Mouse (Mus musculus): ENCODE data around the gene Abcc4. TPM values are rescaled to one million over a fixed set of nuclear protein-coding genes. Genes with fewer than 3 reads are reported as not detected.

Abcc4 gene
- polyA plus RNA-seq, 1 experiment from 2014 or later = 2.2 TPM

- WGBS = 76% methylated on average over 5 of the region's 5 CpGs
- Histone ChIP-seq H3K36me3 (no peaks in the 10 kb centered on the region), H3K4me1 (replicated peaks) (no peaks in the 10 kb centered on the region), H3K9ac (no peak overlapping the region), H3K27me3 (replicated peaks) (no peaks in the 10 kb centered on the region), H3K4me2 (no peak overlapping the region), H3K4me3 (no peak overlapping the region), H3K9me3 (replicated peaks) (no peaks in the 10 kb centered on the region), H3K27ac (ENCODE audit: poor library complexity, severe bottlenecking) (no peak overlapping the region)
- no peak for ATAC-seq (ENCODE audit: insufficient number of reproducible peaks, low FRiP score)
Measured at GRCm38 (mm10) chr14:118725467-118725866, 19.4 kb upstream of the Abcc4 start.

GRCm38 (mm10) chr14:118723920-118724693 lies 18.1 kb upstream of the Abcc4 start:
- Histone ChIP-seq H3K9me3 (replicated peaks) (no peaks in the 10 kb centered on the region), H3K9ac (no peak overlapping the region), H3K4me1 (replicated peaks) (peaks cover 4% of the 10 kb centered on the region; the same call in 1 of the 2 replicates), H3K36me3 (no peaks in the 10 kb centered on the region), H3K27me3 (replicated peaks) (no peaks in the 10 kb centered on the region), H3K27ac (ENCODE audit: poor library complexity, severe bottlenecking) (no peak overlapping the region), H3K4me3 (no peak overlapping the region), H3K4me2 (no peak overlapping the region)
- no peak for ATAC-seq (ENCODE audit: insufficient number of reproducible peaks, low FRiP score)
- WGBS = 77% methylated on average over 11 of the region's 11 CpGs

GRCm38 (mm10) chr14:118719566-118720174 lies 13.7 kb upstream of the Abcc4 start:
- Histone ChIP-seq H3K27me3 (replicated peaks) (0 out of 2 replicates have a peak, but pooled peaks cover 2% of the 10 kb centered on the region), H3K4me1 (replicated peaks) (peaks cover 6% of the 10 kb centered on the region; the same call in 1 of the 2 replicates), H3K36me3 (no peaks in the 10 kb centered on the region), H3K9ac (no peak overlapping the region), H3K4me2 (no peak overlapping the region), H3K27ac (ENCODE audit: poor library complexity, severe bottlenecking) (no peak overlapping the region), H3K9me3 (replicated peaks) (no peaks in the 10 kb centered on the region), H3K4me3 (no peak overlapping the region)
- 59% methylated on average over 10 of the region's 10 CpGs for WGBS
- ATAC-seq (ENCODE audit: insufficient number of reproducible peaks, low FRiP score) = no peak

GRCm38 (mm10) chr14:118718576-118718975 lies 12.6 kb upstream of the Abcc4 start:
- Histone ChIP-seq H3K9ac (no peak overlapping the region), H3K4me1 (replicated peaks) (peaks cover 11% of the 10 kb centered on the region), H3K36me3 (no peaks in the 10 kb centered on the region), H3K27ac (ENCODE audit: poor library complexity, severe bottlenecking) (no peak overlapping the region), H3K4me3 (no peak overlapping the region), H3K27me3 (replicated peaks) (0 out of 2 replicates have a peak, but pooled peaks cover 2% of the 10 kb centered on the region), H3K4me2 (no peak overlapping the region), H3K9me3 (replicated peaks) (no peaks in the 10 kb centered on the region)
- ATAC-seq (ENCODE audit: insufficient number of reproducible peaks, low FRiP score) = no peak
- 47% methylated on average over 7 of the region's 7 CpGs for WGBS

GRCm38 (mm10) chr14:118716372-118717312 lies 10.6 kb upstream of the Abcc4 start:
- no peak overlapping the region for H3K4me3 ChIP-seq
- no peak overlapping the region for H3K4me2 ChIP-seq
- H3K27ac ChIP-seq (ENCODE audit: poor library complexity, severe bottlenecking) = no peak overlapping the region
- 85% methylated on average over 16 of the region's 16 CpGs for WGBS
- H3K4me1 ChIP-seq (replicated peaks) = peaks cover 19% of the 10 kb centered on the region
- ATAC-seq (ENCODE audit: insufficient number of reproducible peaks, low FRiP score) = no peak
- H3K36me3 ChIP-seq = no peaks in the 10 kb centered on the region
- 0 out of 2 replicates have a peak, but pooled peaks cover 6% of the 10 kb centered on the region for H3K27me3 ChIP-seq (replicated peaks)
- H3K9ac ChIP-seq = no peak overlapping the region
- no peaks in the 10 kb centered on the region for H3K9me3 ChIP-seq (replicated peaks)

GRCm38 (mm10) chr14:118714720-118715119 lies 8.7 kb upstream of the Abcc4 start:
- H3K4me3 ChIP-seq = no peak overlapping the region
- H3K4me2 ChIP-seq = no peak overlapping the region
- no peaks in the 10 kb centered on the region for H3K36me3 ChIP-seq
- no peak overlapping the region for H3K27ac ChIP-seq (ENCODE audit: poor library complexity, severe bottlenecking)
- ATAC-seq (ENCODE audit: insufficient number of reproducible peaks, low FRiP score) = no peak
- H3K4me1 ChIP-seq (replicated peaks) = peaks cover 24% of the 10 kb centered on the region
- H3K9me3 ChIP-seq (replicated peaks) = no peaks in the 10 kb centered on the region
- H3K9ac ChIP-seq = no peak overlapping the region
- H3K27me3 ChIP-seq (replicated peaks) = peaks cover 13% of the 10 kb centered on the region; the same call in 1 of the 2 replicates
- WGBS = 85% methylated on average over 6 of the region's 6 CpGs

- H3K4me2 ChIP-seq = no peak overlapping the region
- H3K9me3 ChIP-seq (replicated peaks) = no peaks in the 10 kb centered on the region
- 85% methylated on average over 2 of the region's 2 CpGs for WGBS
- H3K9ac ChIP-seq = no peak overlapping the region
- no peak overlapping the region for H3K4me3 ChIP-seq
- peaks cover 24% of the 10 kb centered on the region for H3K4me1 ChIP-seq (replicated peaks)
- peaks cover 13% of the 10 kb centered on the region; the same call in 1 of the 2 replicates for H3K27me3 ChIP-seq (replicated peaks)
- H3K27ac ChIP-seq (ENCODE audit: poor library complexity, severe bottlenecking) = no peak overlapping the region
- H3K36me3 ChIP-seq = no peaks in the 10 kb centered on the region
- ATAC-seq (ENCODE audit: insufficient number of reproducible peaks, low FRiP score) = no peak
Measured at GRCm38 (mm10) chr14:118714320-118714719, 8.3 kb upstream of the Abcc4 start.

GRCm38 (mm10) chr14:118713869-118714268 lies 7.8 kb upstream of the Abcc4 start:
- peak overlapping the region; percentile 69 for H3K9ac ChIP-seq

GRCm38 (mm10) chr14:118713408-118713807 lies 7.4 kb upstream of the Abcc4 start:
- ATAC-seq (ENCODE audit: insufficient number of reproducible peaks, low FRiP score) = no peak

More at GRCm38 (mm10) chr14:118713869-118714268, 7.8 kb upstream of the Abcc4 start:
- peaks cover 23% of the 10 kb centered on the region for H3K4me1 ChIP-seq (replicated peaks)
- peak overlapping the region; percentile 45 for H3K4me3 ChIP-seq
- H3K36me3 ChIP-seq = no peaks in the 10 kb centered on the region
- H3K9me3 ChIP-seq (replicated peaks) = no peaks in the 10 kb centered on the region
- peak overlapping the region; percentile 89 for H3K4me2 ChIP-seq
- no peak for ATAC-seq (ENCODE audit: insufficient number of reproducible peaks, low FRiP score)
- 9% methylated on average over 8 of the region's 8 CpGs for WGBS
- H3K27ac ChIP-seq (ENCODE audit: poor library complexity, severe bottlenecking) = no peak overlapping the region
- peaks cover 13% of the 10 kb centered on the region; the same call in 1 of the 2 replicates for H3K27me3 ChIP-seq (replicated peaks)

GRCm38 (mm10) chr14:118712889-118713288 lies 6.9 kb upstream of the Abcc4 start:
- Histone ChIP-seq H3K4me1 (replicated peaks) (peaks cover 23% of the 10 kb centered on the region), H3K27ac (ENCODE audit: poor library complexity, severe bottlenecking) (no peak overlapping the region), H3K4me2 (peak overlapping the region; percentile 89), H3K36me3 (no peaks in the 10 kb centered on the region), H3K27me3 (replicated peaks) (peaks cover 15% of the 10 kb centered on the region; the same call in 1 of the 2 replicates), H3K9me3 (replicated peaks) (no peaks in the 10 kb centered on the region), H3K9ac (no peak overlapping the region; the same call in 1 of the 2 replicates), H3K4me3 (peak overlapping the region; percentile 45)
- 51% methylated on average over 5 of the region's 5 CpGs for WGBS
- no peak for ATAC-seq (ENCODE audit: insufficient number of reproducible peaks, low FRiP score)

More at GRCm38 (mm10) chr14:118713408-118713807, 7.4 kb upstream of the Abcc4 start:
- no peaks in the 10 kb centered on the region for H3K36me3 ChIP-seq
- H3K4me2 ChIP-seq = peak overlapping the region; percentile 89
- 2% methylated on average over 18 of the region's 18 CpGs for WGBS
- H3K27me3 ChIP-seq (replicated peaks) = peaks cover 13% of the 10 kb centered on the region; the same call in 1 of the 2 replicates
- no peaks in the 10 kb centered on the region for H3K9me3 ChIP-seq (replicated peaks)
- peak overlapping the region; percentile 69 for H3K9ac ChIP-seq
- H3K4me1 ChIP-seq (replicated peaks) = peaks cover 23% of the 10 kb centered on the region
- peak overlapping the region; percentile 45 for H3K4me3 ChIP-seq
- no peak overlapping the region for H3K27ac ChIP-seq (ENCODE audit: poor library complexity, severe bottlenecking)
